Mouse (Mus musculus) left cerebral cortex, postnatal 4 days (tissue): Measurements from ENCODE around the gene 3110018I06Rik. TPM values are rescaled to one million over a fixed set of nuclear protein-coding genes. Genes with fewer than 3 reads are reported as not detected.

ENCODE experiments used
- DNase-seq: peaks from one replicate; pipeline ENCODE4 v3.0.0-alpha.2; 2022
- intact Hi-C: fragments of 180-260 bp; cut with DNase I; formaldehyde crosslinking; loops from one replicate; pipeline ENCODE4 v1.15.1; 2025
- total RNA-seq, 2 experiments: library from RNA; stranded (reverse); gene quantifications; 2 replicates each; pipeline ENCODE4 v1.2.3; 2021

3110018I06Rik gene
- total RNA-seq: not detected

GRCm38 (mm10) chr12:107488371-107488770, at the start of gene 3110018I06Rik:
Gene 3110018I06Rik (plus strand): TSS chr12:107488632.
- intact Hi-C loops: no loop called here

GRCm38 (mm10) chr12:107444681-107445080, 43.8 kb upstream of the 3110018I06Rik start:
- intact Hi-C loops: no loop called here

More at GRCm38 (mm10) chr12:107488371-107488770, at the start of gene 3110018I06Rik:
- no peak for DNase-seq

GRCm38 (mm10) chr12:107457835-107458234, 30.6 kb upstream of the 3110018I06Rik start:
- intact Hi-C loops: no loop called here
- DNase-seq: no peak

More at GRCm38 (mm10) chr12:107444681-107445080, 43.8 kb upstream of the 3110018I06Rik start:
- no peak for DNase-seq

- DNase-seq: peak; percentile 25
- intact Hi-C loops: no loop called here
These were observed 23.7 kb upstream of the 3110018I06Rik start for GRCm38 (mm10) chr12:107464731-107465130.

- intact Hi-C loops: no loop called here
- no peak for DNase-seq
These were observed 11.8 kb upstream of the 3110018I06Rik start for GRCm38 (mm10) chr12:107476441-107477291.

DNA sequence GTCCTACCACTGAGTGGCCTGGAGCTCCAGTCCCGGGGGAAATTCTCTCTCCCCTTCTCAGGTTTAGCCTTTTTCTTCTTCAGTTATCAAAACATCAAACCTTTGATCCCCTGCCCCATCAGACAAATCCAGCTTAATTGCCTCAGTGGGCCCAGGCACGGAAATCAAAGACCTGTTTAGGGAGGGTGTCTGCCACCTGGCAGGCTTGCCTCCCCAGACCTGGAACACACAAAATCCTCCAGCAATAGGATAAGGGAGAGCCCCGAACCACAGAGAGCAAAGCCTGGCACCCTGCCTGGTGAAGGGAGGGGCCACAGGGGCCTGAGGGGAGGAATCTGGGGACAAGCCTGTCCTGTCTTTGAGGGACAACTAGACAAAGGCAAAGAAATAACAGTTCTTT, 9.1 kb upstream of the 3110018I06Rik start:
- intact Hi-C loops: no loop called here
- no peak for DNase-seq

DNA sequence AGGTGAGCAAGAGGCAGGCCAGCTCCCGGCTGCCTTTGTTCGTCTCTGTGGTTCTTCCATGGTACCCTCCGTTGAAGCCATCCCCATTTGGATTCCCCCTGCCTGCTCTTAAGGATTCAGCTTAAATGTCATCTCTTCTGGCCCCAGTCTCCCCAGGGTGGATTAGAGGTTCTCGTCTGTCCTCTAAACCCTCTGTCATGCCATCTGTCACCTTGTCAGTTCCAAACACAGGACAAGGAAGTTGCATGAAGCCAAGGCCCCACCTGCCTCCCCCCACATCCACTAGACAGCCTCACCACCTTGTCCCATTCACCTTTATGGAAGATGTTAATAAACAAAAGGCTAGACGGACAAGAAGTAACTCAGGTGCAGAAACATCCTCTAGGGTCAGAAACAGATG, 5.4 kb upstream of the 3110018I06Rik start:
- intact Hi-C loops: no loop called here

GRCm38 (mm10) chr12:107491344-107491743, 2.9 kb downstream of the 3110018I06Rik start:
- intact Hi-C loops: no loop called here
- no peak for DNase-seq

More for the DNA sequence above, 5.4 kb upstream of the 3110018I06Rik start:
- DNase-seq: peak; percentile 17

GRCm38 (mm10) chr12:107496924-107497323, 8.5 kb downstream of the 3110018I06Rik start:
- intact Hi-C loops: no loop called here
- no peak for DNase-seq

DNA sequence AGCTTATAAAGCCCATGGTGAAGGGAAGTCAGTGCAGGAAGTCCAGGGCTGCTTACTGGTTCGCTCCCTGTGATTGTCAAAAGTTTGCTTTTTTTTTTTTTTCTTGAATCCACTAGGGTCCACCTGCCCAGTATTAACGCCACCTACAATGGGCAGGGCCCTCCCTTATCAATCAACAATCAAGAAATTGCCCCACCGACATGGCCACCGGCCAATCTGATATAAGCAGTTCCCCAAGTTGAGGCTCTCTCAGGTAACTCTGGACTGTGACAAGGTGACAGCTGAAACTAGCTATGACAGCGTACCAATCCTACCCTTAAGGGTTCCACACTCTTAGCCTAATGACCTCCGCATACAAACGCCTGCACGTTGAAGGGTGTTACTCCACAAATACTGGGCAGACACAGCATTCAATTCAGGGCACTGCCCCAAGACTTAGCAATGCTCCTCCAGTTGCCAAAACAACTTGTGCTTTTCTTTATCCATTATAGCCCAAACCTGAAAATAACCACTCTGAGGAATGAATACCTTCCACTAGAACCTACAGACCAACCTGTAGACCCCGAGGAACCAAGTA, 21.3 kb downstream of the 3110018I06Rik start:
- intact Hi-C loops: no loop called here
- DNase-seq: no peak

DNA sequence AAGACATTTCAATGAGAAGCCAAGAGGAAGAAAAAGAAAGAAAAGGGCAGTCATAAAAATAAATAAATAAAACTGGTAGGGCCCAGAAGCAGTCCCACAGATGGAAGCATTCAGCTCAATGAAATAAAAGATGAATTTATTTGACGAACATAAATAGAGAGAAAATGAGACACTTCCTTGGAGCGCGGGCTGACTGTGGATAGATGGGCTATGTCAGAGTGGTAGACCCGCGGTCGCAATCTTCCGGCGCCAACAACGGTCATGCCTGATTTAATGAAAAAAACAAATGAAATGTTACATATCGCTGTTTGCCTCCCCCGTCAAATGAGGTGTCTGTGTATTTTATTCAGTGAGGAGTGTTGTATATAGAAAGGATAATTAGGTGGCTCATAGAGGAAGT, 22.7 kb downstream of the 3110018I06Rik start:
- no peak for DNase-seq
- intact Hi-C loops: no loop called here

- peak; percentile 31 for DNase-seq
- intact Hi-C loops: no loop called here
These were observed 28.1 kb downstream of the 3110018I06Rik start for GRCm38 (mm10) chr12:107516265-107517217.

DNA sequence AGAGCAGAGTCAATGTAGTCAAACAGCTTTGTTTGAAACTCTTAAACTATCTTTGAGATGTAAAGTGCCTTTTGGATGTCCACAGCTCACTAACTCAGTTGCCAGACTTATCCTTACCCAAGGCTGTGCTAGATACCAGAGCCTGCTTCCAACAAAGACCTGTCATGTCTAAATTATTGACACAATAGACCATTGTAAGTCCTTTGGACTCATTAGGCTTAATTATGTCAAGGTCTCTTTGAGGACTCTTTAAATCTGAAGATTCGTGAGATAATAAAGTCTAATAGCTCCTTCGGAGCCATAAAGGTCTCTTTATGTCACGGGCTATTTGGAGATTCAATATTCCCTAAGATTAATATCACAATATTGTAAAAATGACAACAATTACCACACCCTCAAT, 32.5 kb downstream of the 3110018I06Rik start:
- no peak for DNase-seq
- intact Hi-C loops: no loop called here

GRCm38 (mm10) chr12:107528346-107528880, 40.0 kb downstream of the 3110018I06Rik start:
- intact Hi-C loops: no loop called here
- no peak for DNase-seq

GRCm38 (mm10) chr12:107532871-107533270, 44.4 kb downstream of the 3110018I06Rik start:
- DNase-seq: no peak
- intact Hi-C loops: no loop called here
